Mouse (Mus musculus) kidney, adult 2 months (tissue): ENCODE results near the gene Eme1. TPM values are rescaled to one million over a fixed set of nuclear protein-coding genes. Genes with fewer than 3 reads are reported as not detected.

ENCODE experiments used
- DNase-seq: peaks from one replicate; pipeline ENCODE4 v3.0.0; 2021
- H3K27ac ChIP-seq: fragments of 200-500 bp; 2 replicates; pipeline ENCODE4 v1.5.1; 2012; ENCODE audit warnings: low read depth, low read length, control low read depth, inconsistent platforms; ENCODE audit not compliant: insufficient read depth
- H3K27me3 ChIP-seq: fragments of 200-500 bp; replicated peaks from 2 replicates; pipeline ENCODE4 v1.6.1; 2012; ENCODE audit warnings: mild to moderate bottlenecking, moderate library complexity, low read length, inconsistent platforms; ENCODE audit not compliant: control insufficient read depth, insufficient read depth
- H3K36me3 ChIP-seq: fragments of 200-500 bp; 2 replicates; pipeline ENCODE4 v1.6.1; 2012; ENCODE audit warnings: mild to moderate bottlenecking, moderate library complexity, low read length, inconsistent platforms; ENCODE audit not compliant: control insufficient read depth, insufficient read depth
- H3K4me1 ChIP-seq: fragments of 200-500 bp; 2 replicates; pipeline ENCODE4 v1.6.1; 2011; ENCODE audit warnings: low read length; ENCODE audit not compliant: control insufficient read depth, insufficient read depth
- H3K4me3 ChIP-seq: fragments of 200-500 bp; 2 replicates; pipeline ENCODE4 v1.5.1; 2011; ENCODE audit warnings: mild to moderate bottlenecking, low read depth, low read length, control low read depth; ENCODE audit not compliant: insufficient read depth
- CTCF ChIP-seq: fragments of 200-500 bp; conservative IDR thresholded peaks from 2 replicates; pipeline ENCODE4 v1.5.1; 2011; ENCODE audit warnings: low read depth, mild to moderate bottlenecking, control low read depth, low read length, moderate library complexity, mixed read lengths; ENCODE audit not compliant: insufficient read depth, insufficient read length
- POLR2A ChIP-seq: fragments of 200-500 bp; IDR thresholded peaks from one replicate; pipeline ENCODE4 v1.6.1; 2011; ENCODE audit warnings: low read depth, low read length, control low read depth
- WGBS: fragments of 180-500 bp; shearing (Covaris S2); methylation state at CpG from one replicate; pipeline ENCODE4 v1.1.7; 2018; 5-methylcytosine and 5-hydroxymethylcytosine counted together
- polyA plus RNA-seq: library from polyadenylated mRNA; depleted of rRNA; stranded (reverse); fragments of >200 nt; gene quantifications from 2 replicates; pipeline ENCODE4 v1.2.3, GENCODE M21; 2012

The Eme1 gene
- polyA plus RNA-seq, 1 experiment, result 0.13 TPM

DNA sequence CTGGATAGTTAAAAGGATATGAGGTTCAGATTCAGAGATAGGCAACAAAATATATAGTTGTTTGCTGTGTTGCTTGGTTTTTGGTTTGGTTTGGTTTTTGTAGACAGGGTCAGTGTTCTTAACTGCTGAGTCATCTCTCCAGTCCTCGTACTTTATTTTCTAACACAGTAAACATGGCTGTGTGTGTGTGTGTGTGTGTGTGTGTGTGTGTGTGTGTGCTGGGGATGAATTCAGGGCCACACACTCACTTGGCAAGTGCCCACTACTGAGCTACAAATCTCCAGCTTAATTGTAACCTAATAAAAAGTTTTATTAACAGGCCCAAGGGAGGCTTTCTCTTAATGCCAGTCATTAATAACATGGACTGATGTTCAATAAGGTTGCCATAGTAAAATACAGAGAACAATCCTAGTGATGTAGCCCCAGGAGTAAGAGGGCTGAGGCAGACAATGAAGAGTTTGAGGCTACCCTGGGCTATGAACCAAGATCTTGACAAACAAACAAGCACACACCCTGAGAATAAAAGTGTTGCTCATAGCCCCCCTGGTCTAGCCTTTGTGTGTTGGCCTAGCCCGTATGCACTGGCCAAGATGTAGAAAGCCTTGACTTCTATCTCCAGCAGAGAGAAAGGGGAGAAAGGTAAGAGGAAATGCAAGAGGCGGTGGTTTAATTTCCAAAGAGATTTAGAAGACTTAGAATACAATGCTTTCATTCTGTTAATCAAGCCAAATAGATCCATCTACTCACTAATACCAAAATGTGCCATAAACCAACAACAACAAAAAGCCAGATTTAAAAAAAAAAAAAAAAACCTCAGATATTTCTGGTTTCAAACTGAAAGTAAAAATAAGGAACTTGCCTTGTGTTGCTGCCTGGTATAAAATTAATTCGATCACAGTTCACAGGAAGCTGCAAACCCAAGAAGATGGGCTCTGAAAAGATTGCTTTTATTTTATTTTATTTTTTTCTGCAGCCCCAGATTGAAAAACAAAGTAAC, 42.7 kb downstream of the Eme1 start:
- peaks cover 2% of the 10 kb centered on the region; the same call in 1 of the 2 replicates for H3K4me1 ChIP-seq
- TF ChIP-seq CTCF (no peak), POLR2A (no peak)
- no peak overlapping the region for H3K4me3 ChIP-seq
- 65% methylated on average over 4 of the region's 4 CpGs for WGBS
- H3K36me3 ChIP-seq, result no peaks in the 10 kb centered on the region
- H3K27ac ChIP-seq, result 0 out of 2 replicates have a peak overlapping the region, but pooled peaks have one; percentile 30
- DNase-seq, result no peak
- no peaks in the 10 kb centered on the region for H3K27me3 ChIP-seq

DNA sequence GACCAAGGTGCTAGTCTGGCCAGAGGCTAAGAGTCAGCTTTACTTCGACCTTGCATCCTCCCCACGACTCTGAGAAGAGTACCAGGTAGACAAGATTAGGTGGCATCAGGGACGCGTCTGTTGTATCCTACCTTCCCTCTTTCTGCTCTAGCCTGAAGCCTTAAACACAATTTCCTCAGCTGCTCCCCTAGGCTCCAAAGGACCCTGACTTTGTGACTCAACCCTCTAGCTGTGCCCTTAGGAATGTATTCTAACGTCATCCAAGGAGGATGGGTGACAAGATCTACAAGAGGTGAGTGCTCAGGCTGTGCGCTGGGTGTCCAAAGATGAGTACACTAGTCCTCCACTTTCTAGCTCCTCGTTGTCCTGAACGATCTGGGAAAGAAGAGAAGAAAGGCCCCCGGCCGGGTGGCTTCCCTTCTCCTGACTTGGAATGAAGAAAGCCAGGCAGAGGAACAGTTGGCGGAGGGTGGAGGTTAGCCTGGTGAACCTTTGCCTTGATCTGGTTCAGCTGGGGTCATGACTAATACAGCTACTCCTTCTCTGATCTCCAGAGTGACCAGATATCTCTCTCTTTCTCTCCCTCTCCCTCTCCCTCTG, 51.3 kb downstream of the Eme1 start:
- peaks cover 10% of the 10 kb centered on the region; the same call in 1 of the 2 replicates for H3K4me1 ChIP-seq
- TF ChIP-seq CTCF (no peak), POLR2A (no peak)
- H3K36me3 ChIP-seq, result no peaks in the 10 kb centered on the region
- 73% methylated on average over 11 of the region's 11 CpGs for WGBS
- no peaks in the 10 kb centered on the region for H3K27me3 ChIP-seq
- no peak overlapping the region for H3K27ac ChIP-seq
- H3K4me3 ChIP-seq, result no peak overlapping the region
- DNase-seq, result no peak

DNA sequence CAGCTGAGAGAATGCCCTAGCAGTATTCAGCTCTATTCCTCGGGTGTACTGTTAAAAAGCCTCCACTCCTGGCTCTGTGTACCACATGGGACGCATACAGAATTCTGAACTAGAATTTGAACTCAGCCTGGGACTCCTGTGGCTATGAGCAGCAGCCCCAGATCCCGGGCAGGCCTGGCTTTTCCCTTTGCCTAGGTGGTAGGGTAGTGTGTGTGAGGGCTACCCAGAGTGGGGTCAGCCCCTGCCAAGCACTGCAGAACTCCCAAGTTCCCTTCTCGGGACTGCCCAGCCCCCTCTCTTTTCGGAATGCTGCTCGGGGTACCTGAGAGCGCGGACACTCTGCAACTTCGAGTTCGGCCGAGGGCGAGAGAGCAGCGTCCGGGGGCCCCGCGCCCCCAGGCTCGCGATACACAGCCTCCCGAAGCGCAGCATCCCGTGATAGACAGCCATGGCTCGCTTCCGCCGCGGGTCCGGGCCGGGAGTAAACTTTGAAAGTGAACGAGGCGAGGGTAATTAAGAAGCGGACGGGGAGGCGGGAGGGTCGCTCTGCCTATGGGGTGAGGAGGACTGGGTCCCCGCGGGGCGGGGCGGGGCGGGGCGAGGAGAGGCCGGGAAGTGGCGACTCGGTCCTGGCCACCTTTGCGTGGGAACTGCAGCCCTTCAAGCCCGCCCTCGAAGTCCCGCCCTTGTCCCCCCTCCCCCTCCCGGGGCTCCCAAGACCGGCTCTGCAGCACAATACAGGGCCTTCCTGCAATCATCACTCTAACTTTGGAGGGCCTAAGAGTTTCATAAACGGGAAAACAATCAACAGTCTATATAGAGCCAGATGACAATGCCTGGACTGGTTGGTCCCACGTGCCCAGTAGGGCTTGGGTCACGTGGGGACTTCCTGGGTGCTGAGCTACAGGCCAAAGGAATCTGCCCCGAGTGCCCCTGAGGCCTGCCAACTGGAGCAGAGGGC, 52.2 kb downstream of the Eme1 start, which contains the start of gene Acsf2:
TSS of gene Acsf2 (minus strand) at position 551 of the 961 bp plus-strand sequence.
- no peaks in the 10 kb centered on the region for H3K36me3 ChIP-seq
- H3K27me3 ChIP-seq, result no peaks in the 10 kb centered on the region
- H3K27ac ChIP-seq, result no peak within 1 kb of the TSS
- WGBS, result 3% methylated on average over 52 of the region's 52 CpGs
- TF ChIP-seq CTCF, result no peak
- TF ChIP-seq POLR2A, result no peak
- DNase-seq, result peak; percentile 89
- H3K4me1 ChIP-seq, result peaks cover 14% of the 10 kb centered on the region; the same call in 1 of the 2 replicates
- H3K4me3 ChIP-seq, result peak within 1 kb of the TSS; percentile 50

DNA sequence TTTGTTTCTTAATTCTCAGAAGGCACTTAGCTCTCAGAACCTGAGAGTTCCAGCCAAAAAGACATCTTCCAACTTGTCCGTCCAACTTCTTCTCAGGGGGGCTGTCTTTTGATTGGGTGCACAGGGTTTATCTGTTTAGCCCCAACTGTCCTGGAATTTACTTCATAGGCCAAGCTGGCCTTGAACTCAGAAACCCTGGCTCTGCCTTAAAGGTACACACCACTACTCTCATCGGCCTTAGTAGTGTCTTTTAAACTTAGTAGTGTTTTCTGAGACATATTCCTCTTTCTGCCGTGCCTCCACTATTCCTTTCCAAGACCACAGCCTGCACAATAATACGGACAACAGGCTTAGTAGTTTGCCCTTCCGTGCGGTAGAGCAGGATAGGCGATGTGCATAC, 53.3 kb downstream of the Eme1 start:
- Histone ChIP-seq H3K27me3 (no peaks in the 10 kb centered on the region), H3K27ac (no peak overlapping the region), H3K4me3 (no peak overlapping the region), H3K4me1 (peaks cover 16% of the 10 kb centered on the region; the same call in 1 of the 2 replicates), H3K36me3 (no peaks in the 10 kb centered on the region)
- TF ChIP-seq CTCF, result no peak
- TF ChIP-seq POLR2A, result no peak
- WGBS, result 91% methylated on average over 7 of the region's 7 CpGs
- DNase-seq, result no peak

DNA sequence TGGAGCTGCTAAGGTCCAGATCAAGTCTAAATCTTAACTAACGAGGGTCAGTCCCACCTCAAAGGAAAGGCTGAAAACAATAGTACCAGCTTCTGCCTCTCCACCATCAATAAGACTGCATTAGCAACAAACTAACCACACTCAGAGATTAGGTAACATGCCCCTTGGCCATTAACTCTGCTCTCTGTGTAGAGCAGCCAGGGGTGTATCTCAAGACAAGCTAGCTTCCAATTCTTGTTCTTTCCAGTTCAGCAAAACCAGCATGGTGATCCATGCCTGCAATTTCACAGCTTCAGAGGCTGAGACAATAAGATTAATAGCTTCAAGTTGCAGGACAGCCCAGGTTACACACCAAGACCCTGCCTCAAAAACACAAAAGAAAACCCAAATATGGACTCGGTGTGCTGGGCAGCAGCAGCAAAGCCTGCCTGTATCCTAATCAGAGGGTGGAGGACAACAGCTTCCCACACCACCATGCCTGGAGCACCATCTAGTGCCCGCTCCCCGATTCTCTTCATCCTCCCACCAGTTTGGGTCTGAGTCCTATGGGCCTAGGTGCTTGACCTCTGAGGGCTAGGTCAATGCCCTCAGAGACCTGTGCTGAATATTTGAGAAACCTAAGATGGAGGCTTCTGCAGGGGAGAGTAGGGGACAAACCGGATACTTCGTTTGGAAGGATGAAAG, 55.2 kb downstream of the Eme1 start:
- Histone ChIP-seq H3K27ac (no peak overlapping the region), H3K4me3 (no peak overlapping the region), H3K36me3 (no peaks in the 10 kb centered on the region), H3K27me3 (no peaks in the 10 kb centered on the region), H3K4me1 (peaks cover 16% of the 10 kb centered on the region; the same call in 1 of the 2 replicates)
- TF ChIP-seq CTCF (peak; percentile 56), POLR2A (no peak)
- WGBS, result 59% methylated on average over 6 of the region's 6 CpGs
- no peak for DNase-seq

DNA sequence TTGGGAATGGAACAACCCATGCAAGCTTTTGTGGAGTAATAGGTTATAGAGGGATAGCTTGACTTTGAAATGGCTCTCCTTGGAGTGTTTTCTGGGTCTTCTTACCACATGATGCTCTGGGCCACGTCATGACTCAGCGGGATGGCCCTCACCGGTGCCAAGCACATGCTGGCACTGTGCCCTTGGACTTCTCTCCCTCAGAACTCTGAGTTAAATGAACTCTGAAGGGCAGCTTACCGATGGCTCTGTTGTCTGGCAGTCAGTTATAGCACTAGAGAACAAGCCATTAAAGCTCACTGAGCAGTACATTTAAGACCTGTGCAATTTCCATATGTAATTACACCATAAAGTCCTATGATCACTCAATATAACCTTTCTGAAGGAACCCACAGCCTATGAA, 56.4 kb downstream of the Eme1 start:
- no peak overlapping the region for H3K27ac ChIP-seq
- DNase-seq, result peak; percentile 92

More for the DNA sequence above, 56.4 kb downstream of the Eme1 start:
- TF ChIP-seq POLR2A, result no peak
- TF ChIP-seq CTCF, result no peak
- no peaks in the 10 kb centered on the region for H3K27me3 ChIP-seq
- no peak overlapping the region for H3K4me3 ChIP-seq
- no peaks in the 10 kb centered on the region for H3K36me3 ChIP-seq
- 12% methylated on average over 4 of the region's 4 CpGs for WGBS
- peaks cover 14% of the 10 kb centered on the region; the same call in 1 of the 2 replicates for H3K4me1 ChIP-seq
